1 mouse cellular context compared by ENCODE assay signal in genomic region chr7:127343351-127344019, GRCm38 (mm10).
TF ChIP-seq lines count a peak whose summit lies in the region.

No protein-coding gene starts in this region.

TF ChIP-seq in myocyte, 11 proteins besides CTCF, POLR2A, EP300 and RAD21:
- TF ChIP-seq MAX (IDR thresholded peaks at IDR 0.05; ENCODE audit: low read depth) (no peak), TCF3 (IDR thresholded peaks at IDR 0.05; ENCODE audit: insufficient read length, low read depth) (no peak), CEBPB (IDR thresholded peaks at IDR 0.05; ENCODE audit: insufficient read depth, poor library complexity, severe bottlenecking) (no peak), TCF12 (IDR thresholded peaks at IDR 0.05; ENCODE audit: insufficient read depth, poor library complexity, severe bottlenecking) (no peak), MYOD1 (IDR thresholded peaks at IDR 0.05; ENCODE audit: control insufficient read depth in 1 of 3, insufficient read length in 2 of 3, low read depth in 2 of 3) (peak in 1 of 3 experiments; percentile 13), USF1 (IDR thresholded peaks at IDR 0.05; ENCODE audit: low read depth) (no peak), REST (IDR thresholded peaks at IDR 0.05; ENCODE audit: insufficient read depth, insufficient read length) (no peak), E2F4 (IDR thresholded peaks at IDR 0.05; ENCODE audit: insufficient read depth) (no peak), POLR2AphosphoS2 (IDR thresholded peaks at IDR 0.05; ENCODE audit: insufficient read length, low read depth) (no peak), MYOG (IDR thresholded peaks at IDR 0.05; ENCODE audit: control insufficient read depth in 1 of 3, insufficient read depth in 1 of 3, insufficient read length in 2 of 3, low read depth in 2 of 3) (peak in 1 of 3 experiments; percentile 4), SRF (IDR thresholded peaks at IDR 0.05; ENCODE audit: control insufficient read depth, insufficient read length, low read depth) (no peak)
